Mouse (Mus musculus): ENCODE data around the gene Zfp692. TPM values are rescaled to one million over a fixed set of nuclear protein-coding genes. Genes with fewer than 3 reads are reported as not detected.
"Not testable (repeated sequence)": the region's sequence is repeated elsewhere in the genome, so short reads cannot be mapped to it uniquely, and the experiment has no call there.

Zfp692 gene
- polyA plus RNA-seq, 1 experiment: 49.7 TPM

GRCm38 (mm10) chr11:58357042-58357441 is 50.2 kb downstream of the Zfp692 start:
- Histone ChIP-seq H3K4me1 (replicated peaks; ENCODE audit: control insufficient read depth, insufficient read depth, low read length) (no peaks in the 10 kb centered on the region), H3K27me3 (ENCODE audit: control insufficient read depth, insufficient read depth, low read length) (no peaks in the 10 kb centered on the region), H3K27ac (ENCODE audit: control insufficient read depth, insufficient read depth, low read length) (no peak overlapping the region), H3K36me3 (ENCODE audit: control insufficient read depth, insufficient read depth, low read length) (no peaks in the 10 kb centered on the region), H3K4me3 (ENCODE audit: control insufficient read depth, insufficient read depth, low read length) (no peak overlapping the region)
- DNase-seq: no peak
- TF ChIP-seq CTCF (IDR thresholded peaks at IDR 0.05; ENCODE audit: borderline replicate concordance, control insufficient read depth, extremely low read depth, insufficient read depth, low read length, poor library complexity): no peak
- TF ChIP-seq POLR2A (IDR thresholded peaks at IDR 0.05; ENCODE audit: control insufficient read depth, extremely low read depth, insufficient read depth, low read length, poor library complexity): no peak
- WGBS: 85% methylated on average over 3 of the region's 3 CpGs

- TF ChIP-seq CTCF (IDR thresholded peaks at IDR 0.05; ENCODE audit: borderline replicate concordance, control insufficient read depth, extremely low read depth, insufficient read depth, low read length, poor library complexity): no peak
- no peak for TF ChIP-seq POLR2A (IDR thresholded peaks at IDR 0.05; ENCODE audit: control insufficient read depth, extremely low read depth, insufficient read depth, low read length, poor library complexity)
- Histone ChIP-seq H3K4me1 (replicated peaks; ENCODE audit: control insufficient read depth, insufficient read depth, low read length) (no peaks in the 10 kb centered on the region), H3K27ac (ENCODE audit: control insufficient read depth, insufficient read depth, low read length) (no peak overlapping the region), H3K27me3 (ENCODE audit: control insufficient read depth, insufficient read depth, low read length) (no peaks in the 10 kb centered on the region), H3K36me3 (ENCODE audit: control insufficient read depth, insufficient read depth, low read length) (no peaks in the 10 kb centered on the region), H3K4me3 (ENCODE audit: control insufficient read depth, insufficient read depth, low read length) (no peak overlapping the region)
- 73% methylated on average over 6 of the region's 6 CpGs for WGBS
- no peak for DNase-seq
Measured at GRCm38 (mm10) chr11:58357844-58358534, 51.1 kb downstream of the Zfp692 start.

GRCm38 (mm10) chr11:58362562-58362961 is 55.7 kb downstream of the Zfp692 start:
- no CpG with 5 or more reads among the region's 6 CpGs for WGBS
- H3K27me3 ChIP-seq (ENCODE audit: control insufficient read depth, insufficient read depth, low read length); H3K4me3 ChIP-seq (ENCODE audit: control insufficient read depth, insufficient read depth, low read length); H3K36me3 ChIP-seq (ENCODE audit: control insufficient read depth, insufficient read depth, low read length); DNase-seq; H3K4me1 ChIP-seq (replicated peaks; ENCODE audit: control insufficient read depth, insufficient read depth, low read length); H3K27ac ChIP-seq (ENCODE audit: control insufficient read depth, insufficient read depth, low read length): not testable (repeated sequence)

Other genes with a start within 250 kb of the Zfp692 start
- gene Gm12248, start 213.9 kb upstream of the Zfp692 start, polyA plus RNA-seq (2012; rRNA removed): 0.32 and 0.59 TPM in 2 replicates
- gene Cnot8, start 202.9 kb upstream of the Zfp692 start, polyA plus RNA-seq (2012; rRNA removed): 158 and 192 TPM in 2 replicates
- gene Gemin5, start 138.5 kb upstream of the Zfp692 start, polyA plus RNA-seq (2012; rRNA removed): 20.4 and 21.8 TPM in 2 replicates
- 41.3 and 42.0 TPM in 2 replicates for gene Mrpl22, start 135.4 kb upstream of the Zfp692 start, polyA plus RNA-seq (2012; rRNA removed)
- gene Igtp, start 107.5 kb upstream of the Zfp692 start, polyA plus RNA-seq (2012; rRNA removed): 58.1 and 60.9 TPM in 2 replicates
- gene Irgm2, start 107.5 kb upstream of the Zfp692 start, polyA plus RNA-seq (2012; rRNA removed): 17.1 and 20.1 TPM in 2 replicates
- gene 4930438A08Rik, start 32.3 kb upstream of the Zfp692 start, polyA plus RNA-seq (2012; rRNA removed): 0.07 and 0.29 TPM in 2 replicates
- 54.1 and 54.5 TPM in 2 replicates for gene Zfp672, start 23.3 kb downstream of the Zfp692 start, polyA plus RNA-seq (2012; rRNA removed)
- 41.3 and 43.3 TPM in 2 replicates for gene Sh3bp5l, start 23.7 kb downstream of the Zfp692 start, polyA plus RNA-seq (2012; rRNA removed)
- gene Lypd8, start 72.0 kb downstream of the Zfp692 start, polyA plus RNA-seq (2012; rRNA removed): 26.2 and 31.5 TPM in 2 replicates
- 0.77 and 0.92 TPM in 2 replicates for gene 1810065E05Rik, start 114.0 kb downstream of the Zfp692 start, polyA plus RNA-seq (2012; rRNA removed)
- 0.36 and 0.42 TPM in 2 replicates for gene Gm12253, start 125.5 kb downstream of the Zfp692 start, polyA plus RNA-seq (2012; rRNA removed)
- gene Lypd9, start 145.9 kb downstream of the Zfp692 start, polyA plus RNA-seq (2012; rRNA removed): not detected in 2 replicates
- 0.05 TPM in 1 of 2 replicates, not detected in the other for gene Olfr30, start 155.2 kb downstream of the Zfp692 start, polyA plus RNA-seq (2012; rRNA removed)
- gene Olfr332, start 185.5 kb downstream of the Zfp692 start, polyA plus RNA-seq (2012; rRNA removed): 0.03 TPM in 1 of 2 replicates, not detected in the other
- gene Olfr331, start 195.5 kb downstream of the Zfp692 start, polyA plus RNA-seq (2012; rRNA removed): not detected in 2 replicates
- 0.29 and 0.50 TPM in 2 replicates for gene Olfr330, start 227.8 kb downstream of the Zfp692 start, polyA plus RNA-seq (2012; rRNA removed)
- 0.11 and 0.51 TPM in 2 replicates for gene Olfr329-ps, start 239.4 kb downstream of the Zfp692 start, polyA plus RNA-seq (2012; rRNA removed)
- 0.10 TPM in 1 of 2 replicates, not detected in the other for gene Olfr328, start 248.6 kb downstream of the Zfp692 start, polyA plus RNA-seq (2012; rRNA removed)